Mouse (Mus musculus): ENCODE results near the gene Slc5a6. TPM values are rescaled to one million over a fixed set of nuclear protein-coding genes. Genes with fewer than 3 reads are reported as not detected.

The Slc5a6 gene
- polyA plus RNA-seq, 1 experiment from 2014 or later, result 14.7 TPM

Other genes starting within 250 kb of the Slc5a6 start
- 22.1 and 22.7 TPM in 2 replicates for gene Mapre3, start 234.3 kb downstream of the Slc5a6 start, polyA plus RNA-seq (2015; fragmentation: Nextera tagmentation; extraction: Ambion mirVana)
- gene Tmem214, start 180.9 kb downstream of the Slc5a6 start, polyA plus RNA-seq (2015; fragmentation: Nextera tagmentation; extraction: Ambion mirVana), result 96.8 and 98.3 TPM in 2 replicates
- gene Agbl5, start 160.2 kb downstream of the Slc5a6 start, polyA plus RNA-seq (2015; fragmentation: Nextera tagmentation; extraction: Ambion mirVana), result 23.9 and 27.1 TPM in 2 replicates
- 457 and 467 TPM in 2 replicates for gene Ost4, start 141.1 kb downstream of the Slc5a6 start, polyA plus RNA-seq (2015; fragmentation: Nextera tagmentation; extraction: Ambion mirVana)
- 335 and 366 TPM in 2 replicates for gene Emilin1, start 135.5 kb downstream of the Slc5a6 start, polyA plus RNA-seq (2015; fragmentation: Nextera tagmentation; extraction: Ambion mirVana)
- 38.8 and 41.4 TPM in 2 replicates for gene Khk, start 127.5 kb downstream of the Slc5a6 start, polyA plus RNA-seq (2015; fragmentation: Nextera tagmentation; extraction: Ambion mirVana)
- gene Cgref1, start 103.3 kb downstream of the Slc5a6 start, polyA plus RNA-seq (2015; fragmentation: Nextera tagmentation; extraction: Ambion mirVana), result 17.9 and 20.3 TPM in 2 replicates
- 172 TPM in 2 replicates for gene Preb, start 88.6 kb downstream of the Slc5a6 start, polyA plus RNA-seq (2015; fragmentation: Nextera tagmentation; extraction: Ambion mirVana)
- 1.9 and 2.2 TPM in 2 replicates for gene Tcf23, start 80.3 kb downstream of the Slc5a6 start, polyA plus RNA-seq (2015; fragmentation: Nextera tagmentation; extraction: Ambion mirVana)
- 158 and 163 TPM in 2 replicates for gene Atraid, start 612 bp downstream of the Slc5a6 start, polyA plus RNA-seq (2015; fragmentation: Nextera tagmentation; extraction: Ambion mirVana)
- 36.0 and 38.7 TPM in 2 replicates for gene Cad, start 5.9 kb upstream of the Slc5a6 start, polyA plus RNA-seq (2015; fragmentation: Nextera tagmentation; extraction: Ambion mirVana)
- gene Dnajc5g, start 57.4 kb upstream of the Slc5a6 start, polyA plus RNA-seq (2015; fragmentation: Nextera tagmentation; extraction: Ambion mirVana), result not detected in 2 replicates
- 3.4 and 4.5 TPM in 2 replicates for gene Slc30a3, start 59.3 kb upstream of the Slc5a6 start, polyA plus RNA-seq (2015; fragmentation: Nextera tagmentation; extraction: Ambion mirVana)
- gene Trim54, start 67.8 kb upstream of the Slc5a6 start, polyA plus RNA-seq (2015; fragmentation: Nextera tagmentation; extraction: Ambion mirVana), result 0.19 and 0.28 TPM in 2 replicates
- not detected in 2 replicates for gene Ucn, start 89.9 kb upstream of the Slc5a6 start, polyA plus RNA-seq (2015; fragmentation: Nextera tagmentation; extraction: Ambion mirVana)
- gene Mpv17, start 105.3 kb upstream of the Slc5a6 start, polyA plus RNA-seq (2015; fragmentation: Nextera tagmentation; extraction: Ambion mirVana), result 79.0 and 79.3 TPM in 2 replicates
- gene Gm29609, start 131.0 kb upstream of the Slc5a6 start, polyA plus RNA-seq (2015; fragmentation: Nextera tagmentation; extraction: Ambion mirVana), result 1.9 and 2.1 TPM in 2 replicates
- 82.8 and 99.0 TPM in 2 replicates for gene Gtf3c2, start 131.2 kb upstream of the Slc5a6 start, polyA plus RNA-seq (2015; fragmentation: Nextera tagmentation; extraction: Ambion mirVana)
- 151 and 165 TPM in 2 replicates for gene Snx17, start 144.3 kb upstream of the Slc5a6 start, polyA plus RNA-seq (2015; fragmentation: Nextera tagmentation; extraction: Ambion mirVana)
- gene Eif2b4, start 144.5 kb upstream of the Slc5a6 start, polyA plus RNA-seq (2015; fragmentation: Nextera tagmentation; extraction: Ambion mirVana), result 76.1 and 81.5 TPM in 2 replicates
- 9.9 and 10.9 TPM in 2 replicates for gene Zfp513, start 153.4 kb upstream of the Slc5a6 start, polyA plus RNA-seq (2015; fragmentation: Nextera tagmentation; extraction: Ambion mirVana)
- 138 and 139 TPM in 2 replicates for gene Ppm1g, start 171.8 kb upstream of the Slc5a6 start, polyA plus RNA-seq (2015; fragmentation: Nextera tagmentation; extraction: Ambion mirVana)
- 179 and 182 TPM in 2 replicates for gene Nrbp1, start 191.9 kb upstream of the Slc5a6 start, polyA plus RNA-seq (2015; fragmentation: Nextera tagmentation; extraction: Ambion mirVana)
- gene Gm9970, start 192.3 kb upstream of the Slc5a6 start, polyA plus RNA-seq (2015; fragmentation: Nextera tagmentation; extraction: Ambion mirVana), result 0.52 TPM in 1 of 2 replicates, not detected in the other
- gene Krtcap3, start 202.8 kb upstream of the Slc5a6 start, polyA plus RNA-seq (2015; fragmentation: Nextera tagmentation; extraction: Ambion mirVana), result 22.9 and 26.8 TPM in 2 replicates
- gene Ift172, start 242.2 kb upstream of the Slc5a6 start, polyA plus RNA-seq (2015; fragmentation: Nextera tagmentation; extraction: Ambion mirVana), result 39.7 and 40.6 TPM in 2 replicates
- gene Fndc4, start 247.2 kb upstream of the Slc5a6 start, polyA plus RNA-seq (2015; fragmentation: Nextera tagmentation; extraction: Ambion mirVana), result 42.5 and 46.1 TPM in 2 replicates
- 0.24 and 0.45 TPM in 2 replicates for gene Gckr, start 248.5 kb upstream of the Slc5a6 start, polyA plus RNA-seq (2015; fragmentation: Nextera tagmentation; extraction: Ambion mirVana)

All from kidney, embryonic 16.5 days (tissue).